Mouse (Mus musculus): Measurements from ENCODE around the gene Gm10721.
"Not testable (repeated sequence)": the region's sequence is repeated elsewhere in the genome, so short reads cannot be mapped to it uniquely, and the experiment has no call there.

Gm10721 gene

DNA sequence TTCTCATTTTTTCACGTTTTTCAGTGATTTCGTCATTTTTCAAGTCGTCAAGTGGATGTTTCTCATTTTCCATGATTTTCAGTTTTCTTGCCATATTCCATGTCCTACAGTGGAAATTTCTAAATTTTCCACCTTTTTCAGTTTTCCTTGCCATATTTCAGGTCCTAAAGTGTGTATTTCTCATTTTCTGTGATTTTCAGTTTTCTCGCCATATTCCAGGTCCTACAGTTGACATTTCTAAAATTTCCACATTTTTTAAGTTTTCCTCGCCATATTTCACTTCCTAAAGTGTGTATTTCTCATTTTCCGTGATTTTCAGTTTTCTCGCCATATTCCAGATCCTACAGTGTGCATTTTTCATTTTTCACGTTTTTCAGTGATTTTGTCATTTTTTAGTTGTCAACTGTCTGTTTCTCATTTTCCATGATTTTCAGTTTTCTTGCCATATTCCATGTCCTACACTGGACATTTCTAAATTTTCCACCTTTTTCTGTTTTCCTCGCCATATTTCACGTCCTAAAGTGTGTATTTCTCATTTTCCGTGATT is at the start of gene Gm10721:
Gene Gm10721 (plus strand): TSS at position 408 of the 547 bp plus-strand sequence.
- not testable (repeated sequence) for DNase-seq

DNA sequence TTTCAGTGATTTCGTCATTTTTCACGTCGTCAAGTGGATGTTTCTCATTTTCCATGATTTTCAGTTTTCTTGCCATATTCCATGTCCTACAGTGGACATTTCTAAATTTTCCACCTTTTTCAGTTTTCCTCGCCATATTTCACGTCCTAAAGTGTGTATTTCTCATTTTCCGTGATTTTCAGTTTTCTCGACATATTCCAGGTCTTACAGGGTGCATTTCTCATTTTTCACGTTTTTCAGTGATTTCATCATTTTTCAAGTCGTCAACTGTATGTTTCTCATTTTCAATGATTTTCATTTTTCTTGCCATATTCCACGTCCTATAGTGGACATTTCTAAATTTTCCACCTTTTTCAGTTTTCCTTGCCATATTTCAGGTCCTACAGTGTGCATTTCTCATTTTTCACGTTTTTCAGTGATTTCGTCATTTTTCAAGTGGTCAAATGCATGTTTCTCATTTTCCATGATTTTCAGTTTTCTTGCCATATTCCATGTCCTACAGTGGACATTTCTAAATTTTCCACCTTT is 12.4 kb upstream of the Gm10721 start, which contains the start of gene Gm10722:
Gene Gm10722 (plus strand): TSS at position 478 of the 528 bp plus-strand sequence.
- DNase-seq: not testable (repeated sequence)

DNA sequence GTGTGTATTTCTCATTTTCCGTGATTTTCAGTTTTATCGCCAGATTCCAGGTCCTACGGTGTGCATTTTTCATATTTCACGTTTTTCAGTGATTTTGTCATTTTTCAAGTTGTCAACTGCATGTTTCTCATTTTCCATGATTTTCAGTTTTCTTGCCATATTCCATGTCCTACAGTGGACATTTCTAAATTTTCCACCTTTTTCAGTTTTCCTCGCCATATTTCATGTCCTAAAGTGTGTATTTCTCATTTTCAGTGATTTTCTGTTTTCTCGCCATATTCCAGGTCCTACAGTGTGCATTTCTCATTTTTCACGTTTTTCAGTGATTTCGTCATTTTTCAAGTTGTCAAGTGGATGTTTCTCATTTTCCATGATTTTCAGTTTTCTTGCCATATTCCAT is 11.9 kb upstream of the Gm10721 start:
- DNase-seq: not testable (repeated sequence)

DNA sequence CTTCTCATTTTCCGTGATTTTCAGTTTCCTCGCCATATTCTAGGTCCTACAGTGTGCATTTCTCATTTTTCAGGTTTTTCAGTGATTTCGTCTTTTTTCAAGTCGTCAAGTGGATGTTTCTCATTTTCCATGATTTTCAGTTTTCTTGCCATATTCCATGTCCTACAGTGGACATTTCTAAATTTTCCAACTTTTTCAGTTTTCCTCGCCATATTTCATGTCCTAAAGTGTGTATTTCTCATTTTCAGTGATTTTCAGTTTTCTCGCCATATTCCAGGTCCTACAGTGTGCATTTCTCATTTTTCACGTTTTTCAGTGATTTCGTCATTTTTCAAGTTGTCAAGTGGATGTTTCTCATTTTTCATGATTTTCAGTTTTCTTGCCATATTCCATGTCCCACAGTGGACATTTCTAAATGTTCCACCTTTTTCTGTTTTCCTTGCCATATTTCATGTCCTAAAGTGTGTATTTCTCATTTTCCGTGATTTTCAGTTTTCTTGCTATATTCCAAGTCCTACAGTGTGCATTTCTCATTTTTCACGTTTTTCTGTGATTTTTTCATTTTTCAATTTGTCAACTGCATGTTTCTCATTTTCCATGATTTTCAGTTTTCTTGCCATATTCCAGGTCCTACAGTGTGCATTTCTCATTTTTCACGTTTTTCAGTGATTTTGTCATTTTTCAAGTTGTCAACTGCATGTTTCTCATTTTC is 10.8 kb upstream of the Gm10721 start:
- peak; percentile 3 to 77 for DNase-seq

DNA sequence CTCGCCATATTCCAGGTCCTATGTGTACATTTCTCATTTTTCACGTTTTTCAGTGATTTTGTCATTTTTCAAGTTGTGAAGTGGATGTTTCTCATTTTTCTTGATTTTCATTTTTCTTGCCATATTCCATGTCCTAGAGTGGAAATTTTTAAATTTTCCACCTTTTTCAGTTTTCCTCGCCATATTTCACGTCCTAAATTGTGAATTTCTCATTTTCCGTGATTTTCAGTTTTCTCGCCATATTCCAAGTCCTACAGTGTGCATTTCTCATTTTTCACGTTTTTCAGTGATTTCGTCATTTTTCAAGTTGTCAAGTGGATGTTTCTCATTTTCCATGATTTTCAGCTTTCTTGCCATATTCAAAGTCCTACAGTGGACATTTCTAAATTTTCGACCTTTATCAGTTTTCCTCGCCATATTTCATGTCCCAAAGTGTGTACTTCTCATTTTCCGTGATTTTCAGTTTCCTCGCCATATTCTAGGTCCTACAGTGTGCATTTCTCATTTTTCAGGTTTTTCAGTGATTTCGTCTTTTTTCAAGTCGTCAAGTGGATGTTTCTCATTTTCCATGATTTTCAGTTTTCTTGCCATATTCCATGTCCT is 10.0 kb upstream of the Gm10721 start, which contains the start of gene Gm11168:
Gene Gm11168 (plus strand): TSS at position 553 of the 603 bp plus-strand sequence.
- not testable (repeated sequence) for DNase-seq

DNA sequence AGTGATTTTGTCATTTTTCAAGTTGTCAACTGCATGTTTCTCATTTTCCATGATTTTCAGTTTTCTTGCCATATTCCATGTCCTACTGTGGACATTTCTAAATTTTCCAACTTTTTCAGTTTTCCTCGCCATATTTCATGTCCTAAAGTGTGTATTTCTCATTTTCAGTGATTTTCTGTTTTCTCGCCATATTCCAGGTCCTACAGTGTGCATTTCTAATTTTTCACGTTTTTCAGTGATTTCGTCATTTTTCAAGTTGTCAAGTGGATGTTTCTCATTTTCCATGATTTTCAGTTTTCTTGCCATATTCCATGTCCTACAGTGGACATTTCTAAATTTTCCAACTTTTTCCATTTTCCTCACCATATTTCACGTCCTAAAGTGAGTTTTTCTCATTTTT is 6.8 kb upstream of the Gm10721 start:
- DNase-seq: not testable (repeated sequence)

DNA sequence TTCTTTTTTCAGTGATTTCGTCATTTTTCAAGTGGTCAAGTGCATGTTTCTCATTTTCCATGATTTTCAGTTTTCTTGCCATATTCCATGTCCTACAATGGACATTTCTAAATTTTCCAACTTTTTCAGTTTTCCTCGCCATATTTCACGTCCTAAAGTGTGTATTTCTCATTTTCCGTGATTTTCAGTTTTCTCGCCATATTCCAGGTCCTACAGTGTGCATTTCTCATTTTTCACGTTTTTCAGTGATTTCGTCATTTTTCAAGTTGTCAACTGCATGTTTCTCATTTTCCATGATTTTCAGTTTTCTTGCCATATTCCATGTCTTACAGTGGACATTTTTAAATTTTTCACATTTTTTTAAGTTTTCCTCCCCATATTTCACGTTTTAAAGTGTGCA is 6.3 kb upstream of the Gm10721 start:
- peak; percentile 19 to 81 for DNase-seq

DNA sequence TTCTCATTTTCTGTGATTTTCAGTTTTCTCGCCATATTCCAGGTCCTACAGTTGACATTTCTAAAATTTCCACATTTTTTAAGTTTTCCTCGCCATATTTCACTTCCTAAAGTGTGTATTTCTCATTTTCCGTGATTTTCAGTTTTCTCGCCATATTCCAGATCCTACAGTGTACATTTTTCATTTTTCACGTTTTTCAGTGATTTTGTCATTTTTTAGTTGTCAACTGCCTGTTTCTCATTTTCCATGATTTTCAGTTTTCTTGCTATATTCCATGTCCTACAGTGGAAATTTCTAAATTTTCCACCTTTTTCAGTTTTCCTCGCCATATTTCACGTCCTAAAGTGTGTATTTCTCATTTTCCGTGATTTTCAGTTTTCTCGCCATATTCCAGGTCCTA is 5.7 kb upstream of the Gm10721 start:
- DNase-seq: not testable (repeated sequence)

DNA sequence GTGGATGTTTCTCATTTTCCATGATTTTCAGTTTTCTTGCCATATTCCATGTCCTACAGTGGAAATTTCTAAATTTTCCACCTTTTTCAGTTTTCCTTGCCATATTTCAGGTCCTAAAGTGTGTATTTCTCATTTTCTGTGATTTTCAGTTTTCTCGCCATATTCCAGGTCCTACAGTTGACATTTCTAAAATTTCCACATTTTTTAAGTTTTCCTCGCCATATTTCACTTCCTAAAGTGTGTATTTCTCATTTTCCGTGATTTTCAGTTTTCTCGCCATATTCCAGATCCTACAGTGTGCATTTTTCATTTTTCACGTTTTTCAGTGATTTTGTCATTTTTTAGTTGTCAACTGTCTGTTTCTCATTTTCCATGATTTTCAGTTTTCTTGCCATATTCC is 3.6 kb upstream of the Gm10721 start:
- not testable (repeated sequence) for DNase-seq

DNA sequence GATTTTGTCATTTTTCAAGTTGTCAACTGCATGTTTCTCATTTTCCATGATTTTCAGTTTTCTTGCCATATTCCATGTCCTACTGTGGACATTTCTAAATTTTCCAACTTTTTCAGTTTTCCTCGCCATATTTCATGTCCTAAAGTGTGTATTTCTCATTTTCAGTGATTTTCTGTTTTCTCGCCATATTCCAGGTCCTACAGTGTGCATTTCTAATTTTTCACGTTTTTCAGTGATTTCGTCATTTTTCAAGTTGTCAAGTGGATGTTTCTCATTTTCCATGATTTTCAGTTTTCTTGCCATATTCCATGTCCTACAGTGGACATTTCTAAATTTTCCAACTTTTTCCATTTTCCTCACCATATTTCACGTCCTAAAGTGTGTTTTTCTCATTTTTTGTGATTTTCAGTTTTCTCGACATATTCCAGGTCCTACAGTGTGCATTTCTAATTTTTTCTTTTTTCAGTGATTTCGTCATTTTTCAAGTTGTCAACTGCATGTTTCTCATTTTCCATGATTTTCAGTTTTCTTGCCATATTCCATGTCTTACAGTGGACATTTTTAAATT is 802 bp upstream of the Gm10721 start:
- DNase-seq: not testable (repeated sequence)

DNA sequence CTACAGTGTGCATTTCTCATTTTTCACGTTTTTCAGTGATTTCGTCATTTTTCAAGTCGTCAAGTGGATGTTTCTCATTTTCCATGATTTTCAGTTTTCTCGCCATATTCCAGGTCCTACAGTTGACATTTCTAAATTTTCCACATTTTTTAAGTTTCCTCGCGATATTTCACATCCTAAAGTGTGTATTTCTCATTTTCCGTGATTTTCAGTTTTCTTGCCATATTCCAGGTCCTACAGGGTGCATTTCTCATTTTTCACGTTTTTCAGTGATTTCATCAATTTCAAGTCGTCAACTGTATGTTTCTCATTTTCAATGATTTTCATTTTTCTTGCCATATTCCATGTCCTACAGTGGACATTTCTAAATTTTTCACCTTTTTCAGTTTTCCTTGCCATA is 2.4 kb downstream of the Gm10721 start, which contains the start of gene Gm10720:
Gene Gm10720 (plus strand): TSS at position 301 of the 400 bp plus-strand sequence.
- not testable (repeated sequence) for DNase-seq

DNA sequence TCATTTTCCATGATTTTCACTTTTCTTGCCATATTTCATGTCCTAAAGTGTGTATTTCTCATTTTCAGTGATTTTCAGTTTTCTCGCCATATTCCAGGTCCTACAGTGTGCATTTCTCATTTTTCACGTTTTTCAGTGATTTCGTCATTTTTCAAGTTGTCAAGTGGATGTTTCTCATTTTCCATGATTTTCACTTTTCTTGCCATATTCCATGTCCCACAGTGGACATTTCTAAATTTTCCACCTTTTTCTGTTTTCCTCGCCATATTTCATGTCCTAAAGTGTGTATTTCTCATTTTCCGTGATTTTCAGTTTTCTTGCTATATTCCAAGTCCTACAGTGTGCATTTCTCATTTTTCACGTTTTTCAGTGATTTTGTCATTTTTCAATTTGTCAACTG is 3.0 kb downstream of the Gm10721 start:
- DNase-seq: not testable (repeated sequence)

DNA sequence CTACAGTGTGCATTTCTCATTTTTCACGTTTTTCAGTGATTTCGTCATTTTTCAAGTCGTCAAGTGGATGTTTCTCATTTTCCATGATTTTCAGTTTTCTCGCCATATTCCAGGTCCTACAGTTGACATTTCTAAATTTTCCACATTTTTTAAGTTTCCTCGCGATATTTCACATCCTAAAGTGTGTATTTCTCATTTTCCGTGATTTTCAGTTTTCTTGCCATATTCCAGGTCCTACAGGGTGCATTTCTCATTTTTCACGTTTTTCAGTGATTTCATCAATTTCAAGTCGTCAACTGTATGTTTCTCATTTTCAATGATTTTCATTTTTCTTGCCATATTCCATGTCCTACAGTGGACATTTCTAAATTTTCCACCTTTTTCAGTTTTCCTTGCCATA is 4.2 kb downstream of the Gm10721 start, which contains the start of gene Gm10719:
Gene Gm10719 (plus strand): TSS at position 301 of the 400 bp plus-strand sequence.
- DNase-seq: not testable (repeated sequence)

DNA sequence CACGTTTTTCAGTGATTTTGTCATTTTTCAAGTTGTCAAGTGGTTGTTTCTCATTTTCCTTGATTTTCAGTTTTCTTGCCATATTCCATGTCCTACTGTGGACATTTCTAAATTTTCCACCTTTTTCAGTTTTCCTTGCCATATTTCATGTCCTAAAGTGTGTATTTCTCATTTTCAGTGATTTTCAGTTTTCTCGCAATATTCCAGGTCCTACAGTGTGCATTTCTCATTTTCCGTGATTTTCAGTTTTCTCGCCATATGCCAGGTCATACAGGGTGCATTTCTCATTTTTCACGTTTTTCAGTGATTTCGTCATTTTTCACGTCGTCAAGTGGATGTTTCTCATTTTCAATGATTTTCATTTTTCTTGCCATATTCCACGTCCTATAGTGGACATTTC is 6.0 kb downstream of the Gm10721 start:
- peak in 1 of 2 experiments; percentile 14 for DNase-seq

DNA sequence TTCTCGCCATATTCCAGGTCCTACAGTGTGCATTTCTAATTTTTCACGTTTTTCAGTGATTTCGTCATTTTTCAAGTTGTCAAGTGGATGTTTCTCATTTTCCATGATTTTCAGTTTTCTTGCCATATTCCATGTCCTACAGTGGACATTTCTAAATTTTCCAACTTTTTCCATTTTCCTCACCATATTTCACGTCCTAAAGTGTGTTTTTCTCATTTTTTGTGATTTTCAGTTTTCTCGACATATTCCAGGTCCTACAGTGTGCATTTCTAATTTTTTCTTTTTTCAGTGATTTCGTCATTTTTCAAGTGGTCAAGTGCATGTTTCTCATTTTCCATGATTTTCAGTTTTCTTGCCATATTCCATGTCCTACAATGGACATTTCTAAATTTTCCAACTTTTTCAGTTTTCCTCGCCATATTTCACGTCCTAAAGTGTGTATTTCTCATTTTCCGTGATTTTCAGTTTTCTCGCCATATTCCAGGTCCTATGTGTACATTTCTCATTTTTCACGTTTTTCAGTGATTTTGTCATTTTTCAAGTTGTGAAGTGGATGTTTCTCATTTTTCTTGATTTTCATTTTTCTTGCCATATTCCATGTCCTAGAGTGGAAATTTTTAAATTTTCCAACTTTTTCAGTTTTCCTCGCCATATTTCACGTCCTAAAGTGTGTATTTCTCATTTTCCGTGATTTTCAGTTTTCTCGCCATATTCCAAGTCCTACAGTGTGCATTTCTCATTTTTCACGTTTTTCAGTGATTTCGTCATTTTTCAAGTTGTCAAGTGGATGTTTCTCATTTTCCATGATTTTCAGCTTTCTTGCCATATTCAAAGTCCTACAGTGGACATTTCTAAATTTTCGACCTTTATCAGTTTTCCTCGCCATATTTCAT is 7.1 kb downstream of the Gm10721 start:
- DNase-seq: peak in 1 of 2 experiments; percentile 14

DNA sequence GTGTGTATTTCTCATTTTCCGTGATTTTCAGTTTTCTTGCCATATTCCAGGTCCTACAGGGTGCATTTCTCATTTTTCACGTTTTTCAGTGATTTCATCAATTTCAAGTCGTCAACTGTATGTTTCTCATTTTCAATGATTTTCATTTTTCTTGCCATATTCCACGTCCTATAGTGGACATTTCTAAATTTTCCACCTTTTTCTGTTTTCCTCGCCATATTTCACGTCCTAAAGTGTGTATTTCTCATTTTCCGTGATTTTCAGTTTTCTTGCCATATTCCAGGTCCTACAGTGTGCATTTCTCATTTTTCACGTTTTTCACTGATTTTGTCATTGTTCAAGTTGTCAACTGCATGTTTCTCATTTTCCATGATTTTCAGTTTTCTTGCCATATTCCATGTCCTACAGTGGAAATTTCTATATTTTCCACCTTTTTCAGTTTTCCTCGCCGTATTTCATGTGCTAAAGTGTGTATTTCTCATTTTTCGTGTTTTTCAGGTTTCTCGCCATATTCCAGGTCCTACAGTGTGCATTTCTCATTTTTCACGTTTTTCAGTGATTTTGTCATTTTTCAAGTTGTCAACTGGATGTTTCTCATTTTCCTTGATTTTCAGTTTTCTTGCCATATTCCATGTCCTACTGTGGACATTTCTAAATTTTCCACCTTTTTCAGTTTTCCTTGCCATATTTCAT is 9.5 kb downstream of the Gm10721 start:
- peak in 1 of 2 experiments; percentile 29 for DNase-seq

DNA sequence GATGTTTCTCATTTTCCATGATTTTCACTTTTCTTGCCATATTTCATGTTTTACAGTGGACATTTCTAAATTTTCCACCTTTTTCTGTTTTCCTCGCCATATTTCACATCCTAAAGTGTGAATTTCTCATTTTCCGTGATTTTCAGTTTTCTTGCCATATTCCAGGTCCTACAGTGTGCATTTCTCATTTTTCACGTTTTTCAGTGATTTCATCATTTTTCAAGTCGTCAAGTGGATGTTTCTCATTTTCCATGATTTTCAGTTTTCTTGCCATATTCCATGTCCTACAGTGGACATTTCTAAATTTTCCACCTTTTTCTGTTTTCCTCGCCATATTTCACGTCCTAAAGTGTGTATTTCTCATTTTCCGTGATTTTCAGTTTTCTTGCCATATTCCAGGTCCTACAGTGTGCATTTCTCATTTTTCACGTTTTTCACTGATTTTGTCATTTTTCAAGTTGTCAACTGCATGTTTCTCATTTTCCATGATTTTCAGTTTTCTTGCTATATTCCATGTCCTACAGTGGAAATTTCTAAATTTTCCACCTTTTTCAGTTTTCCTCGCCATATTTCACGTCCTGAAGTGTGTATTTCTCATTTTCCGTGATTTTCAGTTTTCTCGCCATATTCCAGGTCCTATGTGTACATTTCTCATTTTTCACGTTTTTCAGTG is 10.5 kb downstream of the Gm10721 start, which contains the start of gene Gm10718:
Gene Gm10718 (plus strand): TSS at position 236 of the 673 bp plus-strand sequence.
- not testable (repeated sequence) for DNase-seq

DNA sequence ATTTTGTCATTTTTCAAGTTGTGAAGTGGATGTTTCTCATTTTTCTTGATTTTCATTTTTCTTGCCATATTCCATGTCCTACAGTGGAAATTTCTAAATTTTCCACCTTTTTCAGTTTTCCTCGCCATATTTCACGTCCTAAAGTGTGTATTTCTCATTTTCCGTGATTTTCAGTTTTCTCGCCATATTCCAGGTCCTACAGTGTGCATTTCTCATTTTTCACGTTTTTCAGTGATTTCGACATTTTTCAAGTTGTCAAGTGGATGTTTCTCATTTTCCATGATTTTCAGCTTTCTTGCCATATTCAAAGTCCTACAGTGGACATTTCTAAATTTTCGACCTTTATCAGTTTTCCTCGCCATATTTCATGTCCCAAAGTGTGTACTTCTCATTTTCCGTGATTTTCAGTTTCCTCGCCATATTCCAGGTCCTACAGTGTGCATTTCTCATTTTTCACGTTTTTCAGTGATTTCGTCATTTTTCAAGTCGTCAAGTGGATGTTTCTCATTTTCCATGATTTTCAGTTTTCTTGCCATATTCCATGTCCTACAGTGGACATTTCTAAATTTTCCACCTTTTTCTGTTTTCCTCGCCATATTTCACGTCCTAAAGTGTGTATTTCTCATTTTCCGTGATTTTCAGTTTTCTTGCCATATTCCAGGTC is 11.2 kb downstream of the Gm10721 start:
- peak; percentile 3 to 74 for DNase-seq

DNA sequence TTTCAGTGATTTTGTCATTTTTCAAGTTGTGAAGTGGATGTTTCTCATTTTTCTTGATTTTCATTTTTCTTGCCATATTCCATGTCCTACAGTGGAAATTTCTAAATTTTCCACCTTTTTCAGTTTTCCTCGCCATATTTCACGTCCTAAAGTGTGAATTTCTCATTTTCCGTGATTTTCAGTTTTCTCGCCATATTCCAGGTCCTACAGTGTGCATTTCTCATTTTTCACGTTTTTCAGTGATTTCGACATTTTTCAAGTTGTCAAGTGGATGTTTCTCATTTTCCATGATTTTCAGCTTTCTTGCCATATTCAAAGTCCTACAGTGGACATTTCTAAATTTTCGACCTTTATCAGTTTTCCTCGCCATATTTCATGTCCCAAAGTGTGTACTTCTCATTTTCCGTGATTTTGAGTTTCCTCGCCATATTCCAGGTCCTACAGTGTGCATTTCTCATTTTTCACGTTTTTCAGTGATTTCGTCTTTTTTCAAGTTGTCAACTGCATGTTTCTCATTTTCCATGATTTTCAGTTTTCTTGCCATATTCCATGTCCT is 12.1 kb downstream of the Gm10721 start, which contains the start of gene Gm10717:
Gene Gm10717 (plus strand): TSS at position 506 of the 556 bp plus-strand sequence.
- peak in 1 of 2 experiments; percentile 12 for DNase-seq
